Comparison of ENCODE assay signal across 28 mouse cellular contexts in genomic region chr7:39981647-39982046, GRCm38 (mm10).
"Had no signal": no experiment of that assay in that cellular context is flagged by ENCODE, and none has a peak within 500 bp of the region (broad histone marks: within the 10 kb centered on the region; RNA-seq: fewer than 3 reads in every experiment).

No protein-coding gene starts in this region.

- ATAC-seq: forebrain, embryonic 13.5 days; forebrain, embryonic 14.5 days; forebrain, embryonic 15.5 days; forebrain, embryonic 16.5 days; forebrain, postnatal 0 days had no signal

- DNase-seq: cerebellum, adult 2 months; cerebellum, adult 8-10 months; cerebellum, adult 9-10 months; cerebellum, adult 9-11 months; cerebellum, postnatal 10 days; cerebellum, postnatal 14 days; cerebellum, postnatal 25 days; cerebellum, postnatal 36 days; embryo, embryonic 11 days; forebrain, postnatal 0 days; gastrocnemius, adult 2 months; gastrocnemius, postnatal 10 days; gastrocnemius, postnatal 14 days; gastrocnemius, postnatal 25 days; gastrocnemius, postnatal 36 days; heart, adult 18-20 months; heart, adult 2 months had no signal

- H3K4me2 ChIP-seq: embryonic facial prominence, embryonic 12.5 days; embryonic facial prominence, embryonic 13.5 days; embryonic facial prominence, embryonic 15.5 days; forebrain, embryonic 12.5 days; forebrain, embryonic 13.5 days; forebrain, embryonic 15.5 days had no signal

- H3K4me3 ChIP-seq: embryonic facial prominence, embryonic 10.5 days; embryonic facial prominence, embryonic 12.5 days; embryonic facial prominence, embryonic 13.5 days; embryonic facial prominence, embryonic 15.5 days; erythroblast, embryonic 14.5 days; forebrain, embryonic 10.5 days; forebrain, embryonic 12.5 days; forebrain, embryonic 13.5 days; forebrain, embryonic 15.5 days; gastrocnemius, adult 2 months; heart, adult 2 months had no signal

- H3K36me3 ChIP-seq: embryonic facial prominence, embryonic 10.5 days; embryonic facial prominence, embryonic 12.5 days; embryonic facial prominence, embryonic 13.5 days; embryonic facial prominence, embryonic 15.5 days; forebrain, embryonic 10.5 days; forebrain, embryonic 12.5 days; forebrain, embryonic 15.5 days had no signal

- H3K27me3 ChIP-seq: embryonic facial prominence, embryonic 12.5 days; embryonic facial prominence, embryonic 13.5 days; embryonic facial prominence, embryonic 15.5 days; forebrain, embryonic 12.5 days; forebrain, embryonic 13.5 days; forebrain, embryonic 15.5 days had no signal

- H3K9ac ChIP-seq: embryonic facial prominence, embryonic 12.5 days; embryonic facial prominence, embryonic 13.5 days; embryonic facial prominence, embryonic 15.5 days; forebrain, embryonic 12.5 days; forebrain, embryonic 13.5 days; forebrain, embryonic 15.5 days; forebrain, postnatal 0 days had no signal

- H3K9me3 ChIP-seq: embryonic facial prominence, embryonic 10.5 days; embryonic facial prominence, embryonic 12.5 days; embryonic facial prominence, embryonic 13.5 days; embryonic facial prominence, embryonic 15.5 days; forebrain, embryonic 10.5 days; forebrain, embryonic 12.5 days; forebrain, embryonic 13.5 days; forebrain, embryonic 15.5 days had no signal

- H3K4me1 ChIP-seq: embryonic facial prominence, embryonic 10.5 days; embryonic facial prominence, embryonic 12.5 days; embryonic facial prominence, embryonic 13.5 days; embryonic facial prominence, embryonic 15.5 days; forebrain, embryonic 10.5 days; forebrain, embryonic 12.5 days; forebrain, embryonic 13.5 days; forebrain, embryonic 15.5 days had no signal

- H3K27ac ChIP-seq: embryonic facial prominence, embryonic 10.5 days; embryonic facial prominence, embryonic 12.5 days; embryonic facial prominence, embryonic 13.5 days; embryonic facial prominence, embryonic 15.5 days; forebrain, embryonic 10.5 days; forebrain, embryonic 12.5 days; forebrain, embryonic 13.5 days; forebrain, embryonic 15.5 days; gastrocnemius, adult 2 months; heart, adult 2 months had no signal
